Mouse (Mus musculus): ENCODE data around the gene Mrps6. TPM values are rescaled to one million over a fixed set of nuclear protein-coding genes. Genes with fewer than 3 reads are reported as not detected.
"Not testable (repeated sequence)": the region's sequence is repeated elsewhere in the genome, so short reads cannot be mapped to it uniquely, and the experiment has no call there.

The Mrps6 gene
- polyA plus RNA-seq, 1 experiment from 2014 or later, result 106 TPM

DNA sequence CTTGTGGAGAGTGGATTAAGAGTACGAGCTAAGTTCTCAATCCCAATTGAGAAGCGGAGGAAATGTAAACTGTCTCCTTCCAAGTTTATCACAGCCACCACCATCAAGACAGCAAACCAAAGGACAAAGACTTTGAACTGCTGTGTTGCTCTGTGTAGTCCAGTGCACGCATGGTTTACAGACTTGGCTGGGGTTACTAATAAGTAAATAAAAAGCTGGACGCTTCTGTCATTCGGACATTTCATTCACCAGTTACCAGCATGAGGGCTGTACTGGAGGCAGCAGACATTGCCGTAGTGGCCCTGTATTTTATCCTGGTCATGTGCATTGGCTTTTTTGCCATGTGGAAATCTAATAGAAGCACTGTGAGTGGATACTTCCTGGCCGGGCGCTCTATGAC lies 18.7 kb downstream of the Mrps6 start:
- H3K27me3 ChIP-seq, result no peaks in the 10 kb centered on the region
- peaks cover 36% of the 10 kb centered on the region for H3K36me3 ChIP-seq
- H3K4me1 ChIP-seq, result no peaks in the 10 kb centered on the region
- H3K27ac ChIP-seq, result no peak overlapping the region
- H3K4me2 ChIP-seq (replicated peaks), result no peak overlapping the region
- WGBS, result 96% methylated on average over 8 of the region's 8 CpGs
- no peak for ATAC-seq (ENCODE audit: insufficient number of reproducible peaks, insufficient read depth, low FRiP score, low TSS enrichment)
- no peak overlapping the region for H3K4me3 ChIP-seq
- no peaks in the 10 kb centered on the region for H3K9me3 ChIP-seq
- no peak overlapping the region for H3K9ac ChIP-seq

DNA sequence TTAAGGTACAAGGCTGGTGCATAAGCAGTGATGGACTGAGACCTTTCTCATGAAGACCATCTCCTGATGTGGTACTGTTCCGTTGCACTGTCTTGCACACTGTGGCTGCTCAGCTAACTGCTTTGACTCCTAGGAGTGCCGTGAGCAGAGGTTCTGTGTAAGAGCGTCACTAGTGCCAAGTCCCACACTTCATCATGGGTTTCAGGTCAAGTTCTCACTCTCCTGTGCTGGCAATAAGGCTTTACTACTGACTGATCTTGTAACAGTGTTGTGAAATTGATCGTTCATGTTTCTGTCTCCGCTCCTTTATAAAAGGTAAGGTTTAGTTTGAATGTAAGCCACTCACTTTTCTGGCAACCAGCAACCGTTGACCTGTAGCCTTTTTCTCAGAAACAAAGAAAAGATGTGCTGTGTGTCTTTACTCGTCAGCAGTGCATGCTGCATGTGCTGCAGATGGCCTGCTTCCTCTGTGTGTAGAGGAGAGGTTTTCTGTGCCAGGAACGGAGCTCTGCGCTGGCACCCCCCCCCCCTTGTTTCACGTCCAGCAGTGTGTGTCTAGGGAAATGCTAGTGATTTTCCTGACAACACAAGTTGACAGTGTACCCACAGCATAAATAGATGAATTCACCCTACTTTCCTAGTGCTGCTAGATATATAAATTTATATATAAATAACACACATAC lies 25.8 kb downstream of the Mrps6 start:
- H3K9ac ChIP-seq, result no peak overlapping the region
- peaks cover 7% of the 10 kb centered on the region for H3K36me3 ChIP-seq
- ATAC-seq (ENCODE audit: insufficient number of reproducible peaks, insufficient read depth, low FRiP score, low TSS enrichment), result no peak
- H3K27me3 ChIP-seq, result no peaks in the 10 kb centered on the region
- H3K9me3 ChIP-seq, result no peaks in the 10 kb centered on the region
- no peak overlapping the region for H3K4me2 ChIP-seq (replicated peaks)
- H3K27ac ChIP-seq, result no peak overlapping the region
- no peak overlapping the region for H3K4me3 ChIP-seq
- peaks cover 2% of the 10 kb centered on the region; the same call in 1 of the 2 replicates for H3K4me1 ChIP-seq
- 85% methylated on average over 10 of the region's 10 CpGs for WGBS

DNA sequence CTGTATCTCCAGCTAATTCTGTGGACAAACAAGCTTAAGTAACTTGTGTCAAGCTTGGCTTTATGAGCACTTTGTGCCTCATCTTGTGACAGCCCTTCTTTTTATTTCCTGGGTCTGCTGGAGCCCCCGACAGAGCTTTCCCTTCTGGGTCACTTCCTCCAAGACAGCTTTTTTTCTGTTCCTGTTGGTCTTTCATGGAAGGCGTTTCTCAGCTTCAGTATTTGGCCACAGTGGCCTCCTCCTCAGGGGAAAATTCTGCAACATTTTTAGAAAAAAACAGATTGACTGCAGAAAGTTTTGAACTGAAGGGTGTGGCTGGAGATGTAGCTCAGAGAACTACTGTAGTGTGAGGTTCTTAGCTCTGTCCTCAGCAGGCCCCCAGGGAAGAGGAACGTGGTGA lies 31.2 kb downstream of the Mrps6 start:
- H3K4me2 ChIP-seq (replicated peaks), result no peak overlapping the region
- ATAC-seq (ENCODE audit: insufficient number of reproducible peaks, insufficient read depth, low FRiP score, low TSS enrichment), result no peak
- H3K27me3 ChIP-seq, result no peaks in the 10 kb centered on the region
- H3K4me3 ChIP-seq, result no peak overlapping the region
- H3K36me3 ChIP-seq, result no peaks in the 10 kb centered on the region
- no peak overlapping the region for H3K27ac ChIP-seq
- no peaks in the 10 kb centered on the region for H3K9me3 ChIP-seq
- no peak overlapping the region for H3K9ac ChIP-seq
- H3K4me1 ChIP-seq, result peaks cover 2% of the 10 kb centered on the region; the same call in 1 of the 2 replicates
- WGBS, result 62% methylated on average over 3 of the region's 3 CpGs

DNA sequence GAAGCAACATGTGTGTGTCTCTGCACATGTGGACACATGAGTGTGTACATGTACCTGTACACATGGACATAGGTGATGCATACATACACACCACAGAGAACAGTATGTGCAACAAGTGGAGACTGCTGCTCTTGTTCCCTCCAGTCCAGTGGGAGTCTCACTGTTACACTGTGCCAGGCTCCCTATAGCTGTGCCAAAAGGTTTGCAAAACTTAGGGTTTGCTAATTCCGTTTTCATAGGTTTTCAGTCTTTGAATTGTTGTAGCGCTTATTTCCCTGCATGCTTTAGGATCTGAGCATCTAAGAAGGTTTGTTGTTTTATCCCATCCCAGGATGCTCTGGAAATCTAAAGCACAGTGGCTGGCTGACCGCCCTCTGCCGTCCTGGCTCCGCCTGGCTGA lies 33.8 kb downstream of the Mrps6 start:
- Histone ChIP-seq H3K4me3 (no peak overlapping the region), H3K27me3 (no peaks in the 10 kb centered on the region), H3K9me3 (no peaks in the 10 kb centered on the region), H3K36me3 (no peaks in the 10 kb centered on the region), H3K27ac (no peak overlapping the region), H3K4me2 (replicated peaks) (no peak overlapping the region), H3K9ac (no peak overlapping the region), H3K4me1 (no peaks in the 10 kb centered on the region)
- ATAC-seq (ENCODE audit: insufficient number of reproducible peaks, insufficient read depth, low FRiP score, low TSS enrichment), result no peak
- whole genome bisulfite sequencing, result 89% methylated on average over 5 of the region's 5 CpGs

DNA sequence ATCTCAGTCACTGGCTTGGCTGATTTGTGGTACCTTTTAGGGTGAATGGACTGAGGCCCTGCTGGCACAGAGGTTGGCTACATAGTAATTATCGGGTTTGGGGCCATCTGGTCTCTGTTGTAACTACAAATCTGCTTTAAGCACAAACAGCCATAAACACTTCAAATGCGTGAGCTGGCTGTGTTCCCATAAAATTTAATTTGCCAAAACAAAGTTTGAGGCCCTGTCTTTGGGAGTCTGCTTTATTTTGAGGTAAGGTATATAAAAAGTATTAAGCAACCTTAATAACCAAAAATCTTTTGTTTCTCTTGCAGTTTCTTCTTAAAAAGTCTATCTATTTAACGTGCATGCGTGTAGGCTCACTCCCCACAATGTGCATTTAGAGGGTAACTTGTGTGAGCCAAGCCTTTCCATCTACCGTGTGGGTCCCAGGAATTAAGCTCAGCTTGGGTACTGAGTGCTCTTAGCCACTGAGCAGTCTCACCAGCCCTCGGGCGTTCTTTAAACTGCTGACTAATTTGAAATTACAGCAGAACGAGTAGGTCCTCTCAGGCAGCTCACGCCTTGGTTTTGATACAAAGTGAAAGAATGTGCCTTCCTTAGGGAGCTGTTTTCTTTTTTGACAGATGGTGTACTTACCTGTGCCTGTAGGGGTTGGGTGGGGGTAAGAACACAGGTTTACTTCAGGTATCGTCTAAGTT lies 40.4 kb downstream of the Mrps6 start:
- peaks cover 5% of the 10 kb centered on the region; the same call in 1 of the 2 replicates for H3K36me3 ChIP-seq
- no peak for ATAC-seq (ENCODE audit: insufficient number of reproducible peaks, insufficient read depth, low FRiP score, low TSS enrichment)
- H3K9ac ChIP-seq, result no peak overlapping the region
- no peak overlapping the region for H3K4me3 ChIP-seq
- H3K27me3 ChIP-seq, result no peaks in the 10 kb centered on the region
- WGBS, result 67% methylated on average over 10 of the region's 10 CpGs
- peaks cover 24% of the 10 kb centered on the region for H3K4me1 ChIP-seq
- no peaks in the 10 kb centered on the region for H3K9me3 ChIP-seq
- no peak overlapping the region for H3K27ac ChIP-seq
- no peak overlapping the region for H3K4me2 ChIP-seq (replicated peaks)

DNA sequence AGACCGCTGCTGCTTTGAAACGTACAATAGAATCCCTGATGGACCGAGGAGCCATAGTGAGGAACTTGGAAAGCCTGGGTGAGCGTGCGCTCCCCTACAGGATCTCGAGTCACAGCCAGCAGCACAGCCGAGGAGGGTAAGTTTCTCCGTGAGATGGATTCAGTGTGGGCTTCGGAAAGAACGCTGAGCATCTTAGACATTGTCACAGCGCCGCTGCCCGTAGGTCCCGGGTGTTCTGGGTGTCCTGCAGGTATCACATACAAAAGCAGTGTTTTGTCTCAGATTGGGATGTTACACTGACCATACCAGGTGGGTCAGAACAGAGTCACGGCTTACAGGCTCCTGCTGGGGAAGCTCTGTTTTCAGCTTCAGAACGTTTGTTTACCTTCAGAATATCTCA lies 41.5 kb downstream of the Mrps6 start:
- Histone ChIP-seq H3K4me3 (no peak overlapping the region), H3K4me1 (peaks cover 27% of the 10 kb centered on the region), H3K27ac (no peak overlapping the region), H3K4me2 (replicated peaks) (no peak overlapping the region), H3K9me3 (no peaks in the 10 kb centered on the region), H3K9ac (no peak overlapping the region), H3K27me3 (no peaks in the 10 kb centered on the region), H3K36me3 (peaks cover 5% of the 10 kb centered on the region; the same call in 1 of the 2 replicates)
- ATAC-seq (ENCODE audit: insufficient number of reproducible peaks, insufficient read depth, low FRiP score, low TSS enrichment), result no peak
- WGBS, result 74% methylated on average over 16 of the region's 16 CpGs

DNA sequence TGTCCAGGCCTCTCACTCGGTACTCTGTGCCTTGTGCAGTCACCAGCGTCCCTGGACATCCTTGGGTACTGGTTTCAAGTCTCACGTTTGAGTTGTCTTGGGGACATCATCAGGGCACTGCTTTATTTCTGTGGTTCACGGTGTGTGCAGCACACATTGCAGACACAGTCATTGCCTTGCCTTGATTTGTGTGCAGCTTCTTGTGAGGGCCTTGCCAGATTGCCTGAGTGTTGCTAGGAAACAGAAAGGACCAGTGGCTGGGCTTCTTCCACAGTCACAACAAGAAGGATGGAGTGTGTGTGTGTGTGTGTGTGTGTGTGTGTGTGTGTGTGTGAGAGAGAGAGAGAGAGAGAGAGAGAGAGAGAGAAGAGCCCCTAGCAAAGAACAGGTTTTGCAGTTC lies 42.0 kb downstream of the Mrps6 start:
- Histone ChIP-seq H3K27ac (no peak overlapping the region), H3K27me3 (no peaks in the 10 kb centered on the region), H3K9ac (no peak overlapping the region), H3K36me3 (peaks cover 5% of the 10 kb centered on the region; the same call in 1 of the 2 replicates), H3K4me2 (replicated peaks) (no peak overlapping the region), H3K9me3 (no peaks in the 10 kb centered on the region), H3K4me1 (peaks cover 27% of the 10 kb centered on the region), H3K4me3 (no peak overlapping the region)
- 77% methylated on average over 4 of the region's 4 CpGs for WGBS
- ATAC-seq (ENCODE audit: insufficient number of reproducible peaks, insufficient read depth, low FRiP score, low TSS enrichment), result no peak

DNA sequence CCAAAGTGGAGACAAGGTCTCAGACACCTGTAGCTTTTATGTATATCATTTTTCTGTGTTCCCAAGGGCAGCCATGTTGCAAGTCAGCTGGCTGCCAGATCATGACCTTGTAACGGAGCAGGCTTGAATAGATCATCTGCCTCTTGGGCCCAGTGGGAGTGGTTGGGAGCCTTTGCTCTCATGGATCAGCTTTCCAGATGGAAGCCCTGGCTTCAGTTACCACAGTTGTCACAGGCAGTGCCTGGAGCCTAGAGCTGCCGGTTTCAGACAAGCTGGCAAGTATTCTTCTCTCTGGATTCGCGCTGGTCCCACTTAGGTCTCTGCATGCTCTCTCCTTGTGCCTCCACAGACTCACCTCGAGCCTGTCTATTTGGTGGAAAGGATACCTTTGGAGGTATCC lies 44.0 kb downstream of the Mrps6 start:
- Histone ChIP-seq H3K4me2 (replicated peaks) (no peak overlapping the region), H3K27ac (no peak overlapping the region), H3K9ac (no peak overlapping the region), H3K36me3 (peaks cover 12% of the 10 kb centered on the region; the same call in 1 of the 2 replicates), H3K27me3 (no peaks in the 10 kb centered on the region), H3K4me3 (no peak overlapping the region), H3K9me3 (no peaks in the 10 kb centered on the region), H3K4me1 (peaks cover 27% of the 10 kb centered on the region)
- no peak for ATAC-seq (ENCODE audit: insufficient number of reproducible peaks, insufficient read depth, low FRiP score, low TSS enrichment)
- WGBS, result 69% methylated on average over 5 of the region's 5 CpGs

DNA sequence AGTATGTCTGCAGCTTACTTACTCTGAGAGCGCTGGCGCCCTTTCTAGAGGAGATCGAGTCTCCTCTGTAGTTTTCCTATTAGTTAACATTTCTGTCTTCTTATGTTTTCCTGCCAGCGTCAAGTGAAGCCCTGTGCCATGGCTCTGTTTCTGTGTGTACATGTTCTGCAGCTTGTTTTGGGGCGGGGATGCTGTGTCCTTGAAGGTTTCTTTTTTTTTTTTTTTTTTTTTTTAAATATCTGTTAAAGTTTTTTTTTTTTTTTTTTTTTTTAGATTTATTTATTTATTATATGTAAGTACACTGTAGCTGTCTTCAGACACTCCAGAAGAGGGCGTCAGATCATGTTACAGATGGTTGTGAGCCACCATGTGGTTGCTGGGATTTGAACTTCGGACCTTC lies 44.9 kb downstream of the Mrps6 start:
- H3K9ac ChIP-seq; H3K9me3 ChIP-seq; H3K4me3 ChIP-seq; ATAC-seq (ENCODE audit: insufficient number of reproducible peaks, insufficient read depth, low FRiP score, low TSS enrichment); H3K4me2 ChIP-seq (replicated peaks); H3K27ac ChIP-seq; H3K27me3 ChIP-seq: not testable (repeated sequence)
- H3K4me1 ChIP-seq, result peaks cover 24% of the 10 kb centered on the region
- H3K36me3 ChIP-seq, result peaks cover 12% of the 10 kb centered on the region; the same call in 1 of the 2 replicates
- WGBS, result 90% methylated on average over 7 of the region's 7 CpGs

DNA sequence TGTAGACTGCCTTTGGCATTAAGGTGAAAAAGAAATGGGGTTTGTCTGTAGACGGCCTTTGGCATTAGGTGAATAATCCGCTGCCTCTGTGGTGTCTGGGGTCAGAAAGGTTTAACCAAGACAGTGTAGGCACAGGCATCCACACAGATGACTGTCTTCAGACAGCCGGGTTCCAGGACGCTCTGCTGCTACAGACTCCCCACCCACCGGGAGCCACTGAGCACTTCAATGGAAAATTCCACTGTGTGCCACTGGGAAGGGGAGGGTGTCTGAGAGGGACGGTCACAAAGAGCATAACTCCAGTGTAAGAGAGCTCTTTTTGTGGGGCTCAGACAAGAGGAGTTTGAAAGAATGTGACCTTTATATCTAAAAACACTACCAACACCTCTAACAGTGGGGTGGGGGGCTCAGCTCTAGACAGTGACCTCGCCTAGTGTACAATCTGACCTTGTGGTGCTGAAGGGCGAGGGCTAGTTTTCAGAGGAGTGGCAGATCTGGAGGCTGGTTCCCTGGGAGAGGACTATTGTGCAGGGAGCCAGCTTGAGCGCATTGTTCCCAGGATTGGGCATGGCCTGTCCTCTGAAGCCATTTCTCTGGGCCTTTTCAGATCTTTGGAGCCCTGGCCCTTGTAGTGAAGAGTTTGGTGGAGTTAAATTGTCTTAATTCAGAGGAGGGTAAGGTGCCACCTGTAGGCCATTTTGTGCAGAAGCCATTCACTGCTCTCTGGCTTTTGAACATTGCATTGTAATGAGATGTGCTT lies 45.7 kb downstream of the Mrps6 start:
- no peak overlapping the region for H3K27ac ChIP-seq
- peaks cover 16% of the 10 kb centered on the region for H3K4me1 ChIP-seq
- peaks cover 12% of the 10 kb centered on the region; the same call in 1 of the 2 replicates for H3K36me3 ChIP-seq
- H3K9me3 ChIP-seq, result no peaks in the 10 kb centered on the region
- ATAC-seq (ENCODE audit: insufficient number of reproducible peaks, insufficient read depth, low FRiP score, low TSS enrichment), result no peak
- H3K27me3 ChIP-seq, result no peaks in the 10 kb centered on the region
- no peak overlapping the region for H3K9ac ChIP-seq
- WGBS, result 47% methylated on average over 9 of the region's 9 CpGs
- H3K4me2 ChIP-seq (replicated peaks), result no peak overlapping the region
- no peak overlapping the region for H3K4me3 ChIP-seq

DNA sequence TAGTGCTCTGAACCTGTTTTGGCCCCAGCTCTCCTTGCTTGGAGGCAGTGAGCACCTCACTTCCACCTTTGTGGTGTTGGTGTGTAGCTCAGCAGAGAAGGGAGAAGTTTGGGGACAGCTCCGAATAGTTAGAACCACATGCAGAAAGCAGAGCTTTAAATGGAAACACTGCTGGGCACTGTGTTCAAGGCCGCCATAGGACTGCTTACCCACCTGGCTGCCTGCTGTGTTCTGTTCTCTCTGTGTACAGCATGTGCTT lies 46.2 kb downstream of the Mrps6 start:
- no peak for ATAC-seq (ENCODE audit: insufficient number of reproducible peaks, insufficient read depth, low FRiP score, low TSS enrichment)
- Histone ChIP-seq H3K9me3 (no peaks in the 10 kb centered on the region), H3K9ac (no peak overlapping the region), H3K36me3 (peaks cover 12% of the 10 kb centered on the region; the same call in 1 of the 2 replicates), H3K4me1 (peaks cover 13% of the 10 kb centered on the region; the same call in 1 of the 2 replicates), H3K4me2 (replicated peaks) (no peak overlapping the region), H3K27me3 (no peaks in the 10 kb centered on the region), H3K27ac (no peak overlapping the region), H3K4me3 (no peak overlapping the region)
- whole genome bisulfite sequencing, result 81% methylated on average over 2 of the region's 2 CpGs

DNA sequence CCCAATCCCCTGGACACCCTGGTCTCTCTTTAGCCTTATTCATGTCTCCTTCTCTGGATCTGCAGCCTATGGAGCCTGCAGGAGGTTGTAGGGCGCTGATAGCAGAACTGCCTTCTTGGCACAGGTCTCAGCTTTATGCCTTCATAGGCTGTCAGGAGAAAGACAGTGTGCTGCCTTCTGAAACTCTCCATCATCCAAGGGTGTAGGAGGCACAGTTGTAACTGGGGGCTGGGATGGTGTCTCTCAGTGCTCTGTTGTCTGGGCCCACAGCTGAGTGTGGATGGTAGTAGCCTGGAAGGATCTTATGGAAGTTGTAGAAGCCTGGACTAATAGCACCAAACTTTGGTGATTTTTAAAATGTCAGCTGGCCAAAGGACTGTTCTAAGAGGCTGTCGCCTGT lies 46.9 kb downstream of the Mrps6 start:
- ATAC-seq (ENCODE audit: insufficient number of reproducible peaks, insufficient read depth, low FRiP score, low TSS enrichment), result no peak
- Histone ChIP-seq H3K4me3 (no peak overlapping the region), H3K27me3 (no peaks in the 10 kb centered on the region), H3K27ac (no peak overlapping the region), H3K36me3 (peaks cover 8% of the 10 kb centered on the region; the same call in 1 of the 2 replicates), H3K9me3 (no peaks in the 10 kb centered on the region), H3K9ac (no peak overlapping the region), H3K4me2 (replicated peaks) (no peak overlapping the region), H3K4me1 (peaks cover 7% of the 10 kb centered on the region; the same call in 1 of the 2 replicates)
- 96% methylated on average over 2 of the region's 2 CpGs for WGBS

All from embryonic facial prominence, embryonic 12.5 days (tissue).